Mouse (Mus musculus) stomach, postnatal 0 days (tissue): ENCODE data around the gene Mia3.

Source experiments
- CTCF ChIP-seq: IDR thresholded peaks from 2 replicates; pipeline ENCODE4 v1.5.1; 2016; ENCODE audit warnings: antibody characterized with exemption, low read depth, mild to moderate bottlenecking, moderate library complexity
- EP300 ChIP-seq: optimal IDR thresholded peaks from 2 replicates; pipeline ENCODE3; 2016; ENCODE audit warnings: antibody characterized with exemption

DNA sequence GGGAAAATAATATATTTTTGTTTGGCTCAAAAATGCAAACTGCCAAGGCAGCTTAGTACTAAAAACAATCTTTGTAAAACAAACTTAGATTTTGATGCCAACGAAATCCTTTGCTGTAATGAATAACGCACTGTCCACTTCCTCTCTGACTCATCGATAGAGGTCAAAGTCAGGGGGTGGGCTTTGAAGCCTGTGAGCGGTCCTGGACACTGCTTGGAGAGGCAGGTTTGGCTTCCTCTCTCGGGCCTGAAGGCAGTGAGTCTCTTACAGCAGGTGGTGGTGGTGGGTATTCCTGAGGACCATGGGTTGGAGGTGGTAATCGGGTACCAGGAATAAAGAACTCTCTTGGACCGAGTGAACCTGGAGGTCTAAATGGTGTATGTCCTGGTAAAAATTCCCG, 42.2 kb downstream of the Mia3 start:
- TF ChIP-seq EP300: no peak
- no peak for TF ChIP-seq CTCF
